Mouse (Mus musculus) heart, embryonic 13.5 days (tissue): ENCODE measurements around the gene Cxcr1. TPM values are rescaled to one million over a fixed set of nuclear protein-coding genes. Genes with fewer than 3 reads are reported as not detected.

ENCODE experiments used
- ATAC-seq: fragments of 200-750 bp; cut with Nextera tagmentation; 2 replicates; pipeline ENCODE4 v1.8.0; 2017; ENCODE audit warnings: moderate TSS enrichment; ENCODE audit not compliant: insufficient number of reproducible peaks, low FRiP score, low TSS enrichment; ENCODE audit errors: extremely low read depth
- H3K27ac ChIP-seq: fragments of 300-500 bp; sonication (generic); replicated peaks from 2 replicates; pipeline ENCODE4 v1.5.1; 2015; ENCODE audit warnings: moderate library complexity, mild to moderate bottlenecking, inconsistent platforms
- H3K27me3 ChIP-seq: fragments of 300-500 bp; sonication (generic); replicated peaks from 2 replicates; pipeline ENCODE4 v1.6.1; 2015; ENCODE audit warnings: mild to moderate bottlenecking, inconsistent platforms
- H3K36me3 ChIP-seq: fragments of 300-500 bp; sonication (generic); 2 replicates; pipeline ENCODE4 v1.6.1; 2015; ENCODE audit warnings: mild to moderate bottlenecking, inconsistent platforms
- H3K4me1 ChIP-seq: fragments of 300-500 bp; sonication (generic); 2 replicates; pipeline ENCODE4 v1.6.1; 2015; ENCODE audit warnings: inconsistent platforms
- H3K4me2 ChIP-seq: fragments of 300-500 bp; sonication (generic); 2 replicates; pipeline ENCODE4 v1.6.1; 2015; ENCODE audit warnings: inconsistent platforms, mild to moderate bottlenecking, moderate library complexity
- H3K4me3 ChIP-seq: fragments of 300-500 bp; sonication (generic); 2 replicates; pipeline ENCODE4 v1.5.1; 2015; ENCODE audit warnings: moderate library complexity, mild to moderate bottlenecking, inconsistent platforms
- H3K9ac ChIP-seq: fragments of 300-500 bp; sonication (generic); 2 replicates; pipeline ENCODE4 v1.6.1; 2015; ENCODE audit warnings: inconsistent platforms, mild to moderate bottlenecking, moderate library complexity
- H3K9me3 ChIP-seq: fragments of 300-500 bp; sonication (generic); 2 replicates; pipeline ENCODE4 v1.6.1; 2016; ENCODE audit warnings: inconsistent platforms
- WGBS: fragments of 180-500 bp; shearing (Covaris S2); methylation state at CpG from one replicate; pipeline ENCODE4 v1.1.7; 2015; ENCODE audit warnings: mixed read lengths; 5-methylcytosine and 5-hydroxymethylcytosine counted together
- polyA plus RNA-seq: library from polyadenylated mRNA; unstranded; fragments of >200 nt; fragmentation: Nextera tagmentation; extraction: Ambion mirVana; gene quantifications from 2 replicates; pipeline ENCODE4 v1.2.1, GENCODE M21; 2015

The Cxcr1 gene
- polyA plus RNA-seq, 1 experiment from 2014 or later = not detected

DNA sequence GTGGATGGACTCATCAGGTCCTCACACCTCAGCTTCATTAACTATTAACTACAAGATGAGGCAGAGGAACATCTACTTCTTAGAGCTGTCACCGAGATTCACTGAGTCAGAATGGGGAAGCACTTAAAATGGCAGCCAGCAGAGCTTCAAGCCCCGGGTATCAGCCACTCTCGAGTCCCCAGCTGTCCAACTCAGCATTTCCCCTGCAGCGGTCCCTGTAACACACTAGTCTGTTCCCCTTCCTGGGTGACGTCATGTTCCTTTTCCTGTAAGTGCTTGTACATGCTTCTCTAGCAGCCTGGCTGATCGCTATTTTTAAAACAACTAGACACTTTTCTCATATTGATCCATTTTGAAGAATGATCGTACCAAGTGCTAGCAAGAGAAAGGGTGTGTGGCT is 32.9 kb upstream of the Cxcr1 start:
- Histone ChIP-seq H3K27ac (peak overlapping the region; percentile 40; the same call in 1 of the 2 replicates), H3K4me2 (no peak overlapping the region), H3K9ac (no peak overlapping the region; the same call in 1 of the 2 replicates), H3K4me1 (peaks cover 6% of the 10 kb centered on the region; the same call in 1 of the 2 replicates), H3K27me3 (no peaks in the 10 kb centered on the region), H3K9me3 (no peaks in the 10 kb centered on the region), H3K4me3 (no peak overlapping the region), H3K36me3 (no peaks in the 10 kb centered on the region)
- ATAC-seq = no peak
- 36% methylated on average over 7 of the region's 7 CpGs for whole genome bisulfite sequencing

DNA sequence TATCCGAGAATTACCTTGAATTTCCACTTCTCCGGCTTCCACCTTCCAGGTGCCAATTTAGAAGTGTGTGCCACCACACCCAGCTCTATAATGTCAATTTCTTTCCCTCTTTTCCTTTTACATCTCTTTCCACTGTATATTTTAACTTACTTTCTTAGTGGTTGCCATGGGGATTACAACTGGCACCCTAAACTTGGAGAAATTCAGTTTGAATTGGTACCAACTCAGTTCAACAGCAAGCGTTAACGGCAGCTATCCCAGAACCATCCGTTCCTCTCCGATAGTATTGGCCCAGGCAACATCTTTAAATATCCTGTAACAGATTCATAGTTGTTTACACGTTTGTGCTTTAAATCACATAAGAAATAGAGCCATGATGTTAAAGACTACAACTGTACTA is 25.5 kb upstream of the Cxcr1 start:
- Histone ChIP-seq H3K4me2 (no peak overlapping the region), H3K27ac (no peak overlapping the region), H3K4me1 (peaks cover 4% of the 10 kb centered on the region), H3K9me3 (no peaks in the 10 kb centered on the region), H3K27me3 (no peaks in the 10 kb centered on the region), H3K9ac (no peak overlapping the region), H3K4me3 (no peak overlapping the region), H3K36me3 (no peaks in the 10 kb centered on the region)
- no peak for ATAC-seq
- 83% methylated on average over 7 of the region's 7 CpGs for WGBS

DNA sequence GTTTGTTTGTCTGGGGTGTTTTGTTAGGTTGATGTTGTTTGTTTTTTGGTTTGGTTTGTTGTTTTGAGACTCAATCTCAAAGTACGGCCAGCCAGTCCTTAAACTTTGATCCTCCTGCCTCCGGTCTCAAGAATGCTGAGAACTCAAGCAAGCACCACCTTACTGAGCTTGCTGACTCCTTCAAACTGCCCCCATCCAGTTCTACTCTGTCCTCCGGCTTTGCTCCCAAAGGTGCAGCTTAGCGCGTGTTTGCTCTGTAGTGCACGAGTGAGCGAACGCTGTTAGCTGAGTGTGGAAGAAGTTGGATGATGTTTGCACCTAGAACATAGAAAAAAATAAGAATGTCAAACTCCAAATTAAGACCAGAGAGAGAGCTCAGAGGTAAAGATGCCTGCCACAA is 14.5 kb upstream of the Cxcr1 start:
- no peak overlapping the region for H3K4me2 ChIP-seq
- no peaks in the 10 kb centered on the region for H3K9me3 ChIP-seq
- no peak overlapping the region for H3K27ac ChIP-seq
- no peak for ATAC-seq
- no peaks in the 10 kb centered on the region for H3K27me3 ChIP-seq
- no peaks in the 10 kb centered on the region for H3K4me1 ChIP-seq
- H3K9ac ChIP-seq = no peak overlapping the region
- no peak overlapping the region for H3K4me3 ChIP-seq
- no peaks in the 10 kb centered on the region for H3K36me3 ChIP-seq
- 86% methylated on average over 8 of the region's 8 CpGs for WGBS

DNA sequence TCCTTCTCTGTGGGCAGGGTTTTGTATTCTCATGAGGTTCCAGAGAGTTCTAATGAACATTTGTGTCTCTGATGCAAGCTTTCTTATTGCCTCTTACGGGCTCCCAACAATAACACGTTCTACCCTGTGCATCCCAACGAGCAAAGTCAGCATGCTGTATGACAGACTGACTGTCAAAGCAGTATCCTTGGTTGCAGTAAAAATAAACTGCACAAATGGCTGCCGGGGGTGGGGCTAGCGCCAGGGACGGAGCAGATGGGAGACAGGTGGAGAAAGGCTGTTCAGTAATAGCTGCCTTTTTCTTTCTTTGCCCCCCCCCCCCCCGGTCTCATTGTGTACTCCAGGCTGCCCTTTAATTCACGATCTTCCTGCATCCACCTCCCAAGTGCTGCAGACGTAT is 13.5 kb upstream of the Cxcr1 start:
- Histone ChIP-seq H3K4me3 (no peak overlapping the region), H3K27me3 (no peaks in the 10 kb centered on the region), H3K9ac (no peak overlapping the region), H3K27ac (no peak overlapping the region), H3K36me3 (no peaks in the 10 kb centered on the region), H3K4me2 (no peak overlapping the region), H3K4me1 (no peaks in the 10 kb centered on the region), H3K9me3 (no peaks in the 10 kb centered on the region)
- 68% methylated on average over 9 of the region's 9 CpGs for WGBS
- no peak for ATAC-seq

DNA sequence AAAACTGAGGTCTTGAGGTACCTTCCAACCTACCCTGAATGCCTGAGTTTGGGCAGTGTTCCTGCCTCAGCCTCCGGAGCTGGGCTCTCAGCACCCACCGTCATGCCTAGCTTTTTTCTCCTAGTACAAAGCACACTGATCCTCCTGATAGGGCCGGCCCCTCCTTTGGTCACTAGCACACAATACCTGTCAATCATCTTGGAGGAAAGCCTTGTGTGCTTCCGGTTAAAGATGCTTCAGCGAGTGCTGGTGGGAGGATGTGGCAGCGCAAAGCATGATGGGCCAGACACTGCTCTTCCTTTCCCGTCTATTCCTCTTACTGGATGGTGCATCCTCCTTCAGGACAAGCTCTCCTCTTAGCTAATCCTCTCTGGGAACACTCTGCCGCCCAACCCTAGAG is 12.2 kb upstream of the Cxcr1 start:
- 73% methylated on average over 8 of the region's 8 CpGs for WGBS

DNA sequence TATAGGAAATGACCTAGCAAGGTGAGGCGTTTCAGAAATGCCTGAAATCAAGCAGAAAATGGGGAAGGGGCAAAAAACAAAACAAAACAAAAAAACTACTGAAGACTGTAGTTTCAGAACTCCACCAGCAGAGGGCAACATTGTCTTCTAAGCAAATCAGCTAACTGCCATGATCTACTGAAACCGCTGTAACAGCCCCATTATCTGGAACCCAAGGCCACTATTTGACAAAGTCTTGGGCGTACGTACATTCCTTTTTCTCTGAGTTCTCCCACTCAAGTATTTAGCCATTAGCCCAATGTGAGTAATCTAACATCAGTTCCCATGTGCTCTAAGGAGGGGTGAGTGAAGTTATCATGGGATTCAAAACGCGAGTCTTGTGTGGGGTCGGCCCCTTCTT is 11.4 kb upstream of the Cxcr1 start:
- WGBS = 50% methylated on average over 7 of the region's 7 CpGs
- H3K9me3 ChIP-seq = no peaks in the 10 kb centered on the region

More for the DNA sequence above, 12.2 kb upstream of the Cxcr1 start:
- Histone ChIP-seq H3K27ac (no peak overlapping the region), H3K27me3 (no peaks in the 10 kb centered on the region), H3K36me3 (no peaks in the 10 kb centered on the region), H3K9me3 (no peaks in the 10 kb centered on the region), H3K4me2 (no peak overlapping the region), H3K9ac (no peak overlapping the region), H3K4me3 (no peak overlapping the region), H3K4me1 (no peaks in the 10 kb centered on the region)
- no peak for ATAC-seq

DNA sequence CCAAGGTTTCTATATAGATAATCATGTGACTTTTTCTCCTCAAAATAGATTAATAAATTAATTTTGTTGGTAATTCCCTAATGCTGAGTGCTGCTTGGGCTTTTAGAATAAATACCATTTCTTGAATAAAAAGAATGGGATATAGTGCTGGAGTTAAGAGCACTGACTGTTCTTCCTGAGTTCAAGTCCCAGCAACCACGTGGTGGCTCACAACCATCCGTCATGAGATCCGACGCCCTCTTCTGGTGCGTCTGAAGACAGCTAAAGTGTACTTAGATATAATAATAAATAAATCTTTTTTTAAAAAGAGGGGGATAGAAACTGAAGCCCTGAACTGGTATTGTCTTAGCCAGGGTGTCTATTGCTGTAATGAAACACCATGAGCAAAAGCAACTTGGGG is 9.0 kb upstream of the Cxcr1 start:
- H3K27ac ChIP-seq = no peak overlapping the region
- no peak overlapping the region for H3K4me3 ChIP-seq
- H3K36me3 ChIP-seq = no peaks in the 10 kb centered on the region
- H3K4me1 ChIP-seq = peaks cover 13% of the 10 kb centered on the region; the same call in 1 of the 2 replicates
- no peaks in the 10 kb centered on the region for H3K9me3 ChIP-seq
- WGBS = 65% methylated on average over 5 of the region's 5 CpGs
- H3K4me2 ChIP-seq = no peak overlapping the region
- H3K9ac ChIP-seq = no peak overlapping the region
- H3K27me3 ChIP-seq = no peaks in the 10 kb centered on the region
- no peak for ATAC-seq

More for the DNA sequence above, 11.4 kb upstream of the Cxcr1 start:
- H3K4me1 ChIP-seq = 0 out of 2 replicates have a peak, but pooled peaks cover 3% of the 10 kb centered on the region
- H3K4me3 ChIP-seq = no peak overlapping the region
- no peak for ATAC-seq
- H3K27me3 ChIP-seq = no peaks in the 10 kb centered on the region
- H3K9ac ChIP-seq = no peak overlapping the region
- H3K36me3 ChIP-seq = no peaks in the 10 kb centered on the region
- no peak overlapping the region for H3K4me2 ChIP-seq
- no peak overlapping the region for H3K27ac ChIP-seq

DNA sequence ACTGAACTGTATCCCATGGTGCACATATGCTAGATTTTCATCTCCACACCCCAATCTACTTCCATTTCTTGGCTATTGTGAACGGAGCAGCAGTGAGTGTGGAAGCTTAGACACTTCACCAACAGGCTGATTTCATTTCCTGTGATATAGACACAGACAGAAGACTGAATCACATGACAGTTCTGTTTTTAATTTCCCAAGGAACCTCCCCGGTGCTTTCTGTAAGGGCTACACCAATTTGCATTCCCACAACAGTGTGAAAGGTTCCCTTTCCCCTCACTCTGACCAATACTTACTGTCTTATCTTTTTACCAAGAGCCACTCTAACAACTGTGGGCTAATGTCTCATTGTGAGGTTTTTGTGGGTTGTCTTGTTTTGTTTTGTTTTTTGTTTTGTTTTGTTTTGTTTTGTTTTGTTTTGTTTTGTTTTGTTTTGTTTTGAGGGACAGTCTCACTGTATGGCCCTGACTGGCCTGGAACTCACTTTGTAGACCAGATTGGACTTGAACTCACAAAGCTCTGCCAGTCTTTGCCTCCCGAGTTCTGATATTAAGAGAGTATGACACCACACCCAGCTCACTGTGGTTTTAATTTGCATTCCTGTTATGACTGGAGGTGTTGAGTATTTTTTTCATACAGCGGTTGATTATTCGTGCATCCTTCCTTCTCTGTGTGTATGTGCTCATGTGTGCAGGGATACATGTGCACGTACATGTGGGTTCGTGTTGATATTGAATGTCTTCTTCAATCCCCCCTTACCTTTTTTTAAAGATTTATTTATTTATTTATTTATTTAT is 6.8 kb upstream of the Cxcr1 start:
- 72% methylated on average over 7 of the region's 7 CpGs for WGBS
- H3K27ac ChIP-seq = no peak overlapping the region
- H3K4me3 ChIP-seq = no peak overlapping the region
- H3K4me2 ChIP-seq = no peak overlapping the region
- no peaks in the 10 kb centered on the region for H3K36me3 ChIP-seq
- H3K4me1 ChIP-seq = peaks cover 13% of the 10 kb centered on the region; the same call in 1 of the 2 replicates
- H3K9me3 ChIP-seq = no peaks in the 10 kb centered on the region
- ATAC-seq = no peak
- H3K9ac ChIP-seq = no peak overlapping the region
- no peaks in the 10 kb centered on the region for H3K27me3 ChIP-seq

DNA sequence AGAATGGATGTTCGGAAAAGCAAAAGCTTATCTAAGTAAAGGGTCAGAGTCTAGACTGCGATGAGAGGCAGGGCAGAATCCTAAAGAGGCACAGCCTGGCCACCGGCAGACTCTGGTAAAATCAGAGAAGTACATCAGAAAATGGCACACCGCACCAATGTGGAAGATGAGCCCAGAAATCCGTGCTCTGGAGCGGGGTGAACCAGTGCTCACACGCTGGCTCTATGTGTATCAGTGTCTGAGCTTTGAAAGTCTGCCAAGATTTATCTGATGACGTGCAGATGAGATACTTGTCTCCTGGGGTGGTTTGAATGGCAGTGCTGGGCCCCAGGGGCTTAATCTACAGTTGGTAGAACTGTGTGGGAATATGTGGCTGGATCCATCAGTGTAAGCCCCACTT is 4.6 kb upstream of the Cxcr1 start:
- no peak overlapping the region for H3K27ac ChIP-seq
- H3K4me1 ChIP-seq = peaks cover 13% of the 10 kb centered on the region; the same call in 1 of the 2 replicates
- no peaks in the 10 kb centered on the region for H3K27me3 ChIP-seq
- H3K9me3 ChIP-seq = no peaks in the 10 kb centered on the region
- no peaks in the 10 kb centered on the region for H3K36me3 ChIP-seq
- 67% methylated on average over 8 of the region's 8 CpGs for WGBS
- no peak for ATAC-seq
- no peak overlapping the region for H3K4me2 ChIP-seq
- no peak overlapping the region for H3K4me3 ChIP-seq
- no peak overlapping the region for H3K9ac ChIP-seq

DNA sequence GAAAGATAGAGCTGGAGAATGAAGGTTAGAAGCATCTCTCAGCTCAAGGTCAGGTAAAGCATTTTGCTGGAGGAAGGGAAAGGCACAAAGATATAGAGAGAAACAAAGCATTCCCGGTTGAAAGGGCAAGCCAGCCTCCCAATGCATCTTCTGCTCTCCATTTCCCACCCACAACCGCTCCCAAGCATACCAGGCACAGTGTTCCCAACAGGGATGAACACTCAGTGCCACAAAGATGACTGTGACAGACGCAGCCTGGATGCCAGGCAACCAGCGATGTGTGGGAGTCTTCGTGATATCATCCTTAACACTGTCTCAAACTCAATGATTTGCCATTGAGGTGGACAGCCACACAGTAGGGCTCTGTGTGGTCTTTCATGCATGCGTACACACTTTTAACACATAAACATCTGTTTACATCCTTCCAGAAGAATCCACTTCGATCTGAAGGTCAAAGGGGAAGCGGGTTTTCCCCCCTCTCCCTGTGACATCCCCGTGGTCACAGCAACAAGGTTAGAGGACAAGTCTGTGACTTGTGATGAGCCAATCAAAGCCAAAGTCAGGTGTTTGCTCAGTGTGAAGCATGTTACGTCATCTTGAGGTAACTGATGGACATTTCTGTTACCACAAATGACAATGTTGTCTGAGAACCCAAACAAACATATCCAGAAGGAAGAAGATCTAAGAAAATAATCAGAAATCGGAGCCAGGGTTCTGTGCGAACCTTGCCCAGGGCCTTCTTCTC is 3.5 kb upstream of the Cxcr1 start:
- Histone ChIP-seq H3K4me2 (no peak overlapping the region), H3K9ac (no peak overlapping the region), H3K27ac (no peak overlapping the region), H3K9me3 (no peaks in the 10 kb centered on the region), H3K36me3 (no peaks in the 10 kb centered on the region), H3K4me1 (peaks cover 13% of the 10 kb centered on the region; the same call in 1 of the 2 replicates), H3K4me3 (no peak overlapping the region), H3K27me3 (no peaks in the 10 kb centered on the region)
- no peak for ATAC-seq
- 80% methylated on average over 12 of the region's 12 CpGs for WGBS

DNA sequence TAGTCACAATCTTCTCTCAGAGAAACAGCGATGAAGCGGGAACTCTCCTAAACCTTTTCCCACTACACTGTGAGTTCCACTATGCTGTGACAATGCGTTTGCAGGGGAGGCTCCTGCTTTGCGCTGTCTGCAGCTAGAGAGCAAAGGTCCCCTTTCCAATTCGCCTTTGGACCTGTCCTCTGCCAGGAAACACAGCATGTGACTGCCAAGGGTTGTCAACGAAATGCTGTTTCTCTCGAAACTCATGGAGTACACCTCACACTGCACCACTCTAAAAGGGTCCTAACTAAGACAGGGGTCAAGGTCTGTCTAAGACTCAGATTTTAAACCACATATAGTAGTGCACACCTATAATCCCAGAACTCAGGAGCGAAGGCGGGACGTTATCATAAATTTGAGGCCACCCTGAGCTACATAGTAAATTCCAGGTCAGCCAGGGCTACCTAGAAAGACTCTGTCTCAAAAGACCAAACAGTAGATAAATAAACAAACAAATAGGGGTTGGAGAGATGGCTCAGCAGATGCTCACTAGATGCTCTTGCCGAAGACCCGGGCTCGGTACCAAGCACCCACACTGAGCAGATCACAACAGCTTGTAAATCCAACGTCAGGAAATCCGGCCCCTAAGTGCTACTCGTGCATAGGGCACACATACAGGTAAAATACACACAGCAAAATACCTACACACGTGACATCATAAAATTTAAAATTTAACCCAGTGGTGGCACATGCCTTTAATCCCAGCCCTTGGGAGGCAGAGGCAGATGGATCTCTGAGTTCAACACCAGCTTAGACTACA is 2.4 kb upstream of the Cxcr1 start:
- Histone ChIP-seq H3K4me1 (peaks cover 13% of the 10 kb centered on the region; the same call in 1 of the 2 replicates), H3K4me3 (no peak overlapping the region), H3K9me3 (no peaks in the 10 kb centered on the region), H3K27ac (no peak overlapping the region), H3K27me3 (no peaks in the 10 kb centered on the region), H3K9ac (0 out of 2 replicates have a peak overlapping the region, but pooled peaks have one; percentile 7), H3K36me3 (no peaks in the 10 kb centered on the region), H3K4me2 (no peak overlapping the region)
- no peak for ATAC-seq
- WGBS = 72% methylated on average over 17 of the region's 17 CpGs
